Mouse (Mus musculus): Measurements from ENCODE around the gene Tprgl.

DNA sequence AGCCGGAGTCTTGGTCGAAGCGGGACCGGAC is 20.5 kb downstream of the Tprgl start, which contains the start of gene Trp73:
- TF ChIP-seq NRF1 (IDR thresholded peaks at IDR 0.05; ENCODE audit: low read depth, low read length) (no peak), BHLHE40 (IDR thresholded peaks at IDR 0.05; ENCODE audit: low read depth, low read length) (no peak), POLR2A (IDR thresholded peaks at IDR 0.05; ENCODE audit: low read depth, low read length) (no peak), CHD2 (IDR thresholded peaks at IDR 0.05; ENCODE audit: low read length) (no peak), CTCF (conservative IDR thresholded peaks at IDR 0.05 in 1 of 2, IDR thresholded peaks at IDR 0.05 in 1 of 2; ENCODE audit: low read depth in 2 of 2, low read length in 2 of 2) (no peak), EP300 (IDR thresholded peaks at IDR 0.05; ENCODE audit: low read length) (no peak)
